Mouse (Mus musculus): ENCODE results near the gene Adora1. TPM values are rescaled to one million over a fixed set of nuclear protein-coding genes. Genes with fewer than 3 reads are reported as not detected.

Gene Adora1
- polyA plus RNA-seq, 1 experiment: 28.0 TPM

DNA sequence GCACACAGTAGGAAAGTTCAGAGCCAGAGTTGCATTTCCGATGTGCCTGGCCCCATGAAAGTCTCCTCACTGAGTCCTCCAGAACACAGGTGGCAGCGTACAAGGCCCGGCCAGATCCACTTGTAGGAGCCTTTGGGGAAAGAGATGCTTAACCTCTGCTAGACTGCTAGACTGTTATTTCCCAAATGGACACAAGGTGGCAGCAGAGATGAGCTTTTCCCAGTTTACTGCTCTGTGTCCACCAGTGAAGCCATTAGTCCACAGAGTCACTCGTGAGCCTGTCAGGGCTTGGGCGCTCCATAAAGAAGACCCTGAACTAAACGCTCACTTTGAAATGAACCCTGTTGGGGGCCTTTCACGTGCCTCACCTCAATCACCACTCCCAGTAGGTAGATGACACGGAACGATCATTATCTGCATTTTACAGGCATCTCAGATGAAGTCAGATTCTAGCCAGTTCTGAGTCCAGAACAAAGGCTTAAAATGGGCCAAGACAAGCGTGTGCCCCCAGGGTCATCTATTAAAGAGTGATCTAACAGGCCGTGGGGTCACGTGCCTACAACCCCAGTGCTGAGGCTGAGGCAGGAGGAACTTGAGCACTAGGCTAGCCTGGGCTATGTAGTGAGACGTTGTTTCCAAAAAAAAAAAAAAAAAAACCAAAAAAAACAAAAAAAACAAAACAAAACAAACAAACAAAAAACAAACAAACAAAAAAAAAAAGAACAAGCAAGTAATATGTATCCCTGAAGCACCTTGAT lies 83.4 kb downstream of the Adora1 start:
- TF ChIP-seq CTCF (IDR thresholded peaks at IDR 0.05; ENCODE audit: control insufficient read depth, insufficient read depth, insufficient replicate concordance, low read depth, low read length) (peak; percentile 70; the same call in 1 of the 2 replicates), POLR2A (IDR thresholded peaks at IDR 0.05; ENCODE audit: control insufficient read depth, low read depth, low read length) (no peak)
- H3K36me3 ChIP-seq (ENCODE audit: control insufficient read depth, insufficient read depth, low read length): no peaks in the 10 kb centered on the region
- H3K4me3 ChIP-seq (ENCODE audit: control insufficient read depth, low read depth, low read length): no peak overlapping the region
- H3K27ac ChIP-seq (ENCODE audit: control insufficient read depth, insufficient read depth, low read depth, low read length): no peak overlapping the region
- no peaks in the 10 kb centered on the region for H3K27me3 ChIP-seq (ENCODE audit: control insufficient read depth, insufficient read depth, low read length)
- no peaks in the 10 kb centered on the region for H3K4me1 ChIP-seq (ENCODE audit: control insufficient read depth, insufficient read depth, low read length)

DNA sequence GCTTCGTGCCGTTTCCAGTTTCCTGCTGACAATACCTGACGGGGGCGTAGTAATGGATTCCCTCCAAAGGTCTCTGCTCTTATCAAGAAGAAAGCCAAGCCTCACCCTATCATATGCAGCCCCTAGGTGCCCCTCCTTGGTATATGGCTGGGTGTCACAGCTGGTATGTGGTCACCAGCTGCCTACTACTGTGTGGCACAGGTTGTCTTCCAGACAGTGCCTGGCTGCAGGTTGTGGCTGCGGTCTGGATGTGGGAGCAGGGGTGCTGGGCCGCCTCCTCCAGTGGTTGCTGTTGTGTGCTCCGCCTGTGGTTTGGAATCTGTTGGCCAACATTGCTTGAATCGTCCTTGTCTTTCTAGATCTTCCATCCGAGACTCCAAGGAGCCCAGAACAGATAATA lies 84.5 kb downstream of the Adora1 start:
- H3K36me3 ChIP-seq (ENCODE audit: control insufficient read depth, insufficient read depth, low read length): no peaks in the 10 kb centered on the region
- no peak overlapping the region for H3K4me3 ChIP-seq (ENCODE audit: control insufficient read depth, low read depth, low read length)
- no peaks in the 10 kb centered on the region for H3K4me1 ChIP-seq (ENCODE audit: control insufficient read depth, insufficient read depth, low read length)
- H3K27me3 ChIP-seq (ENCODE audit: control insufficient read depth, insufficient read depth, low read length): no peaks in the 10 kb centered on the region
- H3K27ac ChIP-seq (ENCODE audit: control insufficient read depth, insufficient read depth, low read depth, low read length): no peak overlapping the region
- no peak for TF ChIP-seq CTCF (IDR thresholded peaks at IDR 0.05; ENCODE audit: control insufficient read depth, insufficient read depth, insufficient replicate concordance, low read depth, low read length)

DNA sequence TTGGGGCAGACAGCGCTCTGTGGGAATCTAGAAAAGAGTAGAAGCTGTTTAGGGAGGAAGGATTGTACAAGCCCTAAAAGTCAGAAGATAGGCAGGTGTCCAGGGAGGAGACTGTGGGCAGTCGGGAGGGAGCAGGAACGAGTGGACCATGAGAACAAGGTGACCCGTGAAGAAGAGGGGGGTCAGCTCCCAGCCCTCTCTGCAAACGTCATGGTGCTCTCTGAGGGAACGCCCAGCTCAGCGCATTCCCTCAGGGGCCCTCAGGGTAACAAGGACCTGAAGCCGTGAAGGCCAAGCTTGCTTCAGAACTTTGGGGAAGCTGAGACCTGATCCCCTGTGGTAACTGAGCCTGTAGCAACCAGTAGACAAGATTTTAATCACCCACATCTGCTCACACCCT lies 85.2 kb downstream of the Adora1 start:
- Histone ChIP-seq H3K27ac (ENCODE audit: control insufficient read depth, insufficient read depth, low read depth, low read length) (no peak overlapping the region), H3K4me3 (ENCODE audit: control insufficient read depth, low read depth, low read length) (no peak overlapping the region), H3K4me1 (ENCODE audit: control insufficient read depth, insufficient read depth, low read length) (peaks cover 1% of the 10 kb centered on the region; the same call in 1 of the 2 replicates), H3K36me3 (ENCODE audit: control insufficient read depth, insufficient read depth, low read length) (no peaks in the 10 kb centered on the region), H3K27me3 (ENCODE audit: control insufficient read depth, insufficient read depth, low read length) (no peaks in the 10 kb centered on the region)
- no peak for TF ChIP-seq POLR2A (IDR thresholded peaks at IDR 0.05; ENCODE audit: control insufficient read depth, low read depth, low read length)
- no peak for TF ChIP-seq CTCF (IDR thresholded peaks at IDR 0.05; ENCODE audit: control insufficient read depth, insufficient read depth, insufficient replicate concordance, low read depth, low read length)

Other genes with a start within 250 kb of the Adora1 start
- 3.6 and 5.1 TPM in 2 replicates for gene Fmod, start 198.2 kb downstream of the Adora1 start, polyA plus RNA-seq (2012; rRNA removed)
- 2.9 and 4.1 TPM in 2 replicates for gene Btg2, start 156.3 kb downstream of the Adora1 start, polyA plus RNA-seq (2012; rRNA removed)
- 8.7 and 10.4 TPM in 2 replicates for gene Chit1, start 124.2 kb downstream of the Adora1 start, polyA plus RNA-seq (2012; rRNA removed)
- 0.05 TPM in 1 of 2 replicates, not detected in the other for gene Chil1, start 53.3 kb downstream of the Adora1 start, polyA plus RNA-seq (2012; rRNA removed)
- 0.16 and 0.20 TPM in 2 replicates for gene Mybph, start 42.0 kb downstream of the Adora1 start, polyA plus RNA-seq (2012; rRNA removed)
- 0.11 TPM in 1 of 2 replicates, not detected in the other for gene Myog, start 54.6 kb upstream of the Adora1 start, polyA plus RNA-seq (2012; rRNA removed)
- 5.1 and 5.7 TPM in 2 replicates for gene Ppfia4, start 97.5 kb upstream of the Adora1 start, polyA plus RNA-seq (2012; rRNA removed)
- gene Tmem183a, start 126.5 kb upstream of the Adora1 start, polyA plus RNA-seq (2012; rRNA removed): 116 and 127 TPM in 2 replicates
- gene 4933406M09Rik, start 150.5 kb upstream of the Adora1 start, polyA plus RNA-seq (2012; rRNA removed): 48.3 and 57.0 TPM in 2 replicates
- gene Cyb5r1, start 170.1 kb upstream of the Adora1 start, polyA plus RNA-seq (2012; rRNA removed): 30.4 and 40.5 TPM in 2 replicates
- 79.6 and 87.4 TPM in 2 replicates for gene Adipor1, start 179.9 kb upstream of the Adora1 start, polyA plus RNA-seq (2012; rRNA removed)
- 28.9 and 30.3 TPM in 2 replicates for gene Klhl12, start 220.1 kb upstream of the Adora1 start, polyA plus RNA-seq (2012; rRNA removed)